Mouse (Mus musculus): Measurements from ENCODE around the gene Cyth4.

DNA sequence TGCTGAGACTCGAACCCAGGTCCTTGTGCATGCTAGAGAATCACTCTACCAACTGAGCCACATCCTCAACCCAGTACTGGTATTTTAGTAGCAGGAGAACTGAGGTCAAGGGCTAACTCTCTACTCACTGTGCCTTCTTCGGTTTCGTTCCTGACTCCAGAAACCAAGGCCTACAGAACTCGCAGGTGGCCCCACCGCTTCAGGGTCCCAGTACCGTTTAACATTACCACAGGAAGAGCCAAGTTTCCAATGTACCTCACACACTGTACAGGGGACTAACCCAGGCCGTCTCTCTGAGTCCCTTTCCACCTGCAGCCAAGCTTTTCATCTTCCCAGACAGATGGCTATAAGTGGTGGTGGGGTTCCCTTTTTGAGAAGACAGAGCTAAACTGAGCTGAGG is 11.4 kb upstream of the Cyth4 start:
- TF ChIP-seq CTCF (IDR thresholded peaks at IDR 0.05) (no peak), EP300 (IDR thresholded peaks at IDR 0.05) (no peak)
